Mouse (Mus musculus) kidney, embryonic 16.5 days (tissue): ENCODE data around the gene Vapb. TPM values are rescaled to one million over a fixed set of nuclear protein-coding genes. Genes with fewer than 3 reads are reported as not detected.

Experiments used
- ATAC-seq: fragments of 200-750 bp; cut with Nextera tagmentation; 2 replicates; pipeline ENCODE4 v1.8.0; 2017; ENCODE audit warnings: moderate TSS enrichment; ENCODE audit not compliant: low FRiP score, low TSS enrichment
- H3K27ac ChIP-seq: fragments of 300-500 bp; sonication (generic); 2 replicates; pipeline ENCODE4 v1.5.1; 2014; ENCODE audit warnings: low read length
- H3K27me3 ChIP-seq: fragments of 300-500 bp; sonication (generic); 2 replicates; pipeline ENCODE4 v1.6.1; 2014; ENCODE audit warnings: low read length, control low read depth, mixed read lengths; ENCODE audit not compliant: insufficient read depth
- H3K36me3 ChIP-seq: fragments of 300-500 bp; sonication (generic); 2 replicates; pipeline ENCODE4 v1.6.1; 2014; ENCODE audit warnings: low read length, control low read depth, mixed read lengths; ENCODE audit not compliant: insufficient read depth
- H3K4me1 ChIP-seq: fragments of 300-500 bp; sonication (generic); 2 replicates; pipeline ENCODE4 v1.6.1; 2014; ENCODE audit warnings: low read length, control low read depth, mixed read lengths; ENCODE audit not compliant: insufficient read depth
- H3K4me2 ChIP-seq: fragments of 300-500 bp; sonication (generic); replicated peaks from 2 replicates; pipeline ENCODE4 v1.6.1; 2014; ENCODE audit warnings: low read depth, low read length
- H3K4me3 ChIP-seq: fragments of 300-500 bp; sonication (generic); 2 replicates; pipeline ENCODE4 v1.5.1; 2014; ENCODE audit warnings: mild to moderate bottlenecking, low read length
- H3K9ac ChIP-seq: fragments of 300-500 bp; sonication (generic); replicated peaks from 2 replicates; pipeline ENCODE4 v1.6.1; 2014; ENCODE audit warnings: low read length
- H3K9me3 ChIP-seq: fragments of 300-500 bp; sonication (generic); 2 replicates; pipeline ENCODE4 v1.6.1; 2016; ENCODE audit warnings: low read length, control low read depth
- WGBS: fragments of 180-500 bp; shearing (Covaris S2); extraction: QIAGEN DNeasy Blood & Tissue Kit; methylation state at CpG from one replicate; pipeline ENCODE4 v1.1.7; 2014; 5-methylcytosine and 5-hydroxymethylcytosine counted together
- polyA plus RNA-seq: library from polyadenylated mRNA; unstranded; fragments of >200 nt; fragmentation: Nextera tagmentation; extraction: Ambion mirVana; gene quantifications from 2 replicates; pipeline ENCODE4 v1.2.1, GENCODE M21; 2015

Vapb gene
- polyA plus RNA-seq, 1 experiment from 2014 or later: 24.2 TPM

GRCm38 (mm10) chr2:173796674-173796963, 59.3 kb downstream of the Vapb start:
- no peak overlapping the region for H3K9ac ChIP-seq
- 51% methylated on average over 4 of the region's 4 CpGs for WGBS

DNA sequence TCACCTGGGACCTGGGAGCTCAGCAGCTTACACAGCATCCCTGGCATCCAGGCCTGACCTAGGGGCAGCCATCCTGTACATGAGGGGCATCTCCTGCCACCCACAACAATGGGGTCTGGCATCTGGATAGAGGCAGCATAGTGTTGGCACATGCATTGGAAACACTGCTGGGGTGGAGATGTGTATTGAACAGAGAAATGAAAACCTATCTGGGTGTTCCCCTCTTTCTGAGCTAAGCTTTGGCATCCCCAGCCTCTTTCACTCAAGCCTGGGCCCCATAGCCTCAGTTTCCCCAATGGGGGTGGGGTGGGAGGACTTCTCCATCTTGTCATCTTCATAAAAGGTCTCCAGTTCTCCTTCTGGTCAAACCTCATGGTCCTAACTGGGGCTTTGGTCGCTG, 62.2 kb downstream of the Vapb start:
- H3K36me3 ChIP-seq: no peaks in the 10 kb centered on the region
- no peaks in the 10 kb centered on the region for H3K9me3 ChIP-seq
- H3K27me3 ChIP-seq: no peaks in the 10 kb centered on the region
- peaks cover 30% of the 10 kb centered on the region for H3K4me1 ChIP-seq
- no peak overlapping the region for H3K4me2 ChIP-seq
- H3K4me3 ChIP-seq: no peak overlapping the region
- H3K9ac ChIP-seq: no peak overlapping the region
- 100% methylated on average over 1 of the region's 1 CpGs for WGBS
- no peak for ATAC-seq
- no peak overlapping the region for H3K27ac ChIP-seq

More at GRCm38 (mm10) chr2:173796674-173796963, 59.3 kb downstream of the Vapb start:
- Histone ChIP-seq H3K27me3 (no peaks in the 10 kb centered on the region), H3K4me3 (no peak overlapping the region), H3K4me1 (peaks cover 49% of the 10 kb centered on the region), H3K4me2 (no peak overlapping the region), H3K9me3 (no peaks in the 10 kb centered on the region), H3K27ac (no peak overlapping the region), H3K36me3 (no peaks in the 10 kb centered on the region)
- no peak for ATAC-seq

- ATAC-seq: no peak
These were observed 63.3 kb downstream of the Vapb start for GRCm38 (mm10) chr2:173800566-173800965.

GRCm38 (mm10) chr2:173801405-173801876, 64.1 kb downstream of the Vapb start:
- Histone ChIP-seq H3K27me3 (no peaks in the 10 kb centered on the region), H3K9ac (no peak overlapping the region), H3K4me1 (peaks cover 11% of the 10 kb centered on the region), H3K27ac (no peak overlapping the region), H3K4me3 (no peak overlapping the region), H3K36me3 (no peaks in the 10 kb centered on the region), H3K4me2 (no peak overlapping the region), H3K9me3 (no peaks in the 10 kb centered on the region)
- WGBS: 31% methylated on average over 11 of the region's 11 CpGs
- peak; percentile 67; the same call in 1 of the 2 replicates for ATAC-seq

More at GRCm38 (mm10) chr2:173800566-173800965, 63.3 kb downstream of the Vapb start:
- 88% methylated on average over 9 of the region's 9 CpGs for WGBS
- Histone ChIP-seq H3K9ac (no peak overlapping the region), H3K36me3 (no peaks in the 10 kb centered on the region), H3K4me1 (peaks cover 20% of the 10 kb centered on the region), H3K4me2 (no peak overlapping the region), H3K9me3 (no peaks in the 10 kb centered on the region), H3K27ac (no peak overlapping the region), H3K4me3 (no peak overlapping the region), H3K27me3 (no peaks in the 10 kb centered on the region)

- H3K27ac ChIP-seq: no peak overlapping the region
- H3K4me1 ChIP-seq: peaks cover 8% of the 10 kb centered on the region
- WGBS: 71% methylated on average over 4 of the region's 4 CpGs
- ATAC-seq: no peak
- H3K4me3 ChIP-seq: no peak overlapping the region
- H3K36me3 ChIP-seq: no peaks in the 10 kb centered on the region
- H3K27me3 ChIP-seq: no peaks in the 10 kb centered on the region
- H3K9me3 ChIP-seq: no peaks in the 10 kb centered on the region
- H3K9ac ChIP-seq: no peak overlapping the region
- H3K4me2 ChIP-seq: no peak overlapping the region
These were observed 64.9 kb downstream of the Vapb start for GRCm38 (mm10) chr2:173802176-173802575.

DNA sequence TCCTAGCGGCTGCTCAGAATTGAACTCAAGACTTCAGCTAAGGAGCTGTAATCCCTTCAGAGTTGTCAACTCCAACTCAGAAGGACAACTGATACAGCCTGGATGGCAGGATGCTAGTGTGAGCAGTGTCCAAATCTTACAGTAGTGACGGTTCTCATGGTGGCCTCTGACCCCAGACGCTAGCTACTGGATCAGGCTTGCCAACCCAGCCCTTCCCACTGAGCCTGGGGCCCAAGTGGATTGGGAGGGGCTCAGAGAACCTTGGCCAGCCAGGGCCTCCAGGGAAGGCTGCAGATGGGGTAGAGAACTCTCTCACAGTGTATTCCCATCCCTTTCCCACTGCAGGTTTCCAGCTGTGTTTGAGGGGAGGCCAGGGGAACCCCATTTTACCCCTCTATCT, 65.6 kb downstream of the Vapb start:
- H3K9me3 ChIP-seq: no peaks in the 10 kb centered on the region
- no peak overlapping the region for H3K4me2 ChIP-seq
- H3K36me3 ChIP-seq: no peaks in the 10 kb centered on the region
- no peak overlapping the region for H3K27ac ChIP-seq
- peaks cover 8% of the 10 kb centered on the region for H3K4me1 ChIP-seq
- ATAC-seq: no peak
- H3K9ac ChIP-seq: no peak overlapping the region
- 60% methylated on average over 3 of the region's 3 CpGs for WGBS
- no peaks in the 10 kb centered on the region for H3K27me3 ChIP-seq
- no peak overlapping the region for H3K4me3 ChIP-seq

GRCm38 (mm10) chr2:173803827-173804226, 66.5 kb downstream of the Vapb start:
- H3K9ac ChIP-seq: no peak overlapping the region
- WGBS: 95% methylated on average over 11 of the region's 11 CpGs
- no peak for ATAC-seq

DNA sequence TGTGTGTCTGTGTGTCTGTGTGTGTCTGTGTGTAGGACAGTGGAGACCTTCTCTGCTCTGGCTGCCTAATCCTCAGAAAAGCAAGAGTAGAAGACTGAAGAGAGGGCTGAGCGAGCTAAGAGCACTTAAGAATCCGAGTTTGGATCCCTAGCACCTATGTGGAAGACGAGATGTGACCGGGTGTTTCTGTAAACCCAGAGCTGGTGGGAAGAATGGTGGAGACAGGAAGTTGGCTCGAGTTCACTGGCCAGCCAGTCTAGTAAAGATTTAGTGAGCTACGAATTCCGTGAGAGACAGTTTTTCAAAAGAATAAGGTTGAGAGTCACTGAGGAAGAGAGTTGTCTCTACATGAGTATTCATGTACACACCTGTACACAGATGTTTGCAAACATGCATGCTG, 69.3 kb downstream of the Vapb start:
- Histone ChIP-seq H3K4me1 (peaks cover 3% of the 10 kb centered on the region), H3K27ac (no peak overlapping the region), H3K9me3 (no peaks in the 10 kb centered on the region), H3K27me3 (no peaks in the 10 kb centered on the region), H3K4me3 (no peak overlapping the region), H3K36me3 (no peaks in the 10 kb centered on the region), H3K4me2 (no peak overlapping the region), H3K9ac (no peak overlapping the region)
- ATAC-seq: no peak
- 53% methylated on average over 7 of the region's 7 CpGs for WGBS

More at GRCm38 (mm10) chr2:173803827-173804226, 66.5 kb downstream of the Vapb start:
- Histone ChIP-seq H3K36me3 (no peaks in the 10 kb centered on the region), H3K27ac (no peak overlapping the region), H3K4me3 (no peak overlapping the region), H3K9me3 (no peaks in the 10 kb centered on the region), H3K4me1 (peaks cover 8% of the 10 kb centered on the region), H3K4me2 (no peak overlapping the region), H3K27me3 (no peaks in the 10 kb centered on the region)

GRCm38 (mm10) chr2:173808942-173809341, 71.6 kb downstream of the Vapb start:
- Histone ChIP-seq H3K4me1 (no peaks in the 10 kb centered on the region), H3K4me2 (no peak overlapping the region), H3K27ac (no peak overlapping the region), H3K9me3 (no peaks in the 10 kb centered on the region), H3K36me3 (no peaks in the 10 kb centered on the region), H3K4me3 (no peak overlapping the region), H3K9ac (no peak overlapping the region), H3K27me3 (no peaks in the 10 kb centered on the region)
- 61% methylated on average over 7 of the region's 7 CpGs for WGBS
- peak; percentile 65; the same call in 1 of the 2 replicates for ATAC-seq

GRCm38 (mm10) chr2:173810036-173810850, 72.9 kb downstream of the Vapb start:
- H3K4me3 ChIP-seq: no peak overlapping the region
- 78% methylated on average over 15 of the region's 15 CpGs for WGBS

More at GRCm38 (mm10) chr2:173810036-173810850, 72.9 kb downstream of the Vapb start:
- no peaks in the 10 kb centered on the region for H3K4me1 ChIP-seq
- H3K36me3 ChIP-seq: no peaks in the 10 kb centered on the region
- ATAC-seq: no peak
- H3K27ac ChIP-seq: no peak overlapping the region
- no peaks in the 10 kb centered on the region for H3K27me3 ChIP-seq
- H3K9me3 ChIP-seq: no peaks in the 10 kb centered on the region
- no peak overlapping the region for H3K4me2 ChIP-seq
- no peak overlapping the region for H3K9ac ChIP-seq
